In the genomic region with DNA sequence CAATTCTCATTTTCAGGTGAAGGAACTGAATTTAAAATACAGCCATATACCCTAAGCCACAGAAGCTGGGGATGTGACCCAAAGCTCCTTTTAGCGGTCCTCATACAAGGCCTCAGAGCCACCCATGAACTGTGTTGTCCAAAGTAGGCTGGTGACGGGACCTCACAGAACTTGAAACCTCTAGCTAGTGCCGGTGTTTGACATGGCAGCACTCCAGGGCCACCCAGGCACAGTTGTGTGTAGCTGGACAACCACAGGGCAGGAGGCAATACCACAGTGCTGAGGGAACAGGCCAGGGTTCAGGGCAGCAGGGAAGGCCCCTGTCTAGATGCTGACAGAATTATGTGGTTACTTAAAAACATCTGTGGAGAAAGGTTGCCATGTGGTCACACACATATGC, we compare ENCODE assay signal across 13 mouse cellular contexts.
DNase-seq lines count a peak whose midpoint lies in the region; ATAC-seq and TF ChIP-seq lines count a peak whose summit lies in the region.
"Had no signal": no experiment of that assay in that cellular context is flagged by ENCODE, and none has a peak within 500 bp of the region (broad histone marks: within the 10 kb centered on the region; RNA-seq: fewer than 3 reads in every experiment).

No protein-coding gene starts in this region.

- H3K36me3 ChIP-seq in kidney, embryonic 16.5 days (ENCODE audit: insufficient read depth, low read length) = no peaks in the 10 kb centered on the region
- no peaks in the 10 kb centered on the region for H3K36me3 ChIP-seq in embryonic facial prominence, embryonic 13.5 days
- H3K36me3 ChIP-seq in limb, embryonic 14.5 days (ENCODE audit: control insufficient read depth, insufficient read depth, low read length) = no peaks in the 10 kb centered on the region; the same call in 1 of the 2 replicates

- H3K27ac ChIP-seq in kidney, embryonic 16.5 days (ENCODE audit: low read length) = no peak overlapping the region; the same call in 1 of the 2 replicates
- H3K27ac ChIP-seq in embryonic facial prominence, embryonic 13.5 days = peak overlapping the region; percentile 62; the same call in 1 of the 2 replicates
- H3K27ac ChIP-seq in limb, embryonic 14.5 days (replicated peaks; ENCODE audit: low read depth, low read length) = peak overlapping the region; percentile 70

- DNase-seq in kidney, postnatal 10 days = peak; percentile 27
- DNase-seq in limb, embryonic 14.5 days (ENCODE audit: low spot score) = peak; percentile 62
- DNase-seq in lung, postnatal 10 days = peak; percentile 20
- no peak for DNase-seq in frontal cortex, postnatal 14 days (ENCODE audit: low spot score in 2 of 2)
- DNase-seq in embryo, embryonic 10.5 days (ENCODE audit: low spot score) = no peak
- DNase-seq: cerebellum, adult 18-20 months; forebrain, postnatal 0 days; left cerebral cortex, postnatal 4 days; thymus, adult 2 months had no signal

- H3K9me3 ChIP-seq in kidney, embryonic 16.5 days (ENCODE audit: low read length) = no peaks in the 10 kb centered on the region
- H3K9me3 ChIP-seq in embryonic facial prominence, embryonic 13.5 days = no peaks in the 10 kb centered on the region
- no peaks in the 10 kb centered on the region for H3K9me3 ChIP-seq in limb, embryonic 14.5 days (ENCODE audit: control insufficient read depth, low read length)

- peaks cover 24% of the 10 kb centered on the region for H3K4me1 ChIP-seq in kidney, embryonic 16.5 days (ENCODE audit: insufficient read depth, low read length)
- H3K4me1 ChIP-seq in embryonic facial prominence, embryonic 13.5 days = peaks cover 40% of the 10 kb centered on the region
- H3K4me1 ChIP-seq in limb, embryonic 14.5 days (ENCODE audit: control insufficient read depth, insufficient read depth, low read length) = peaks cover 40% of the 10 kb centered on the region

- no peaks in the 10 kb centered on the region for H3K27me3 ChIP-seq in kidney, embryonic 16.5 days (ENCODE audit: insufficient read depth, low read length)
- H3K27me3 ChIP-seq in embryonic facial prominence, embryonic 13.5 days = no peaks in the 10 kb centered on the region
- no peaks in the 10 kb centered on the region for H3K27me3 ChIP-seq in limb, embryonic 14.5 days (ENCODE audit: control insufficient read depth, insufficient read depth, low read length)

- WGBS in kidney, embryonic 16.5 days = 51% methylated on average over 3 of the region's 3 CpGs
- WGBS in embryonic facial prominence, embryonic 13.5 days = 57% methylated on average over 3 of the region's 3 CpGs
- WGBS in limb, embryonic 14.5 days = 62% methylated on average over 3 of the region's 3 CpGs

- no peak overlapping the region for H3K9ac ChIP-seq in kidney, embryonic 16.5 days (replicated peaks; ENCODE audit: low read length)
- H3K9ac ChIP-seq in embryonic facial prominence, embryonic 13.5 days = no peak overlapping the region
- no peak overlapping the region for H3K9ac ChIP-seq in limb, embryonic 14.5 days (ENCODE audit: low read depth, low read length, severe bottlenecking)
- H3K9ac ChIP-seq: forebrain, postnatal 0 days had no signal

- TF ChIP-seq POLR2A in limb, embryonic 14.5 days (IDR thresholded peaks at IDR 0.05; ENCODE audit: borderline replicate concordance, extremely low read depth, insufficient read depth, insufficient read length) = no peak

- no peak for ATAC-seq in kidney, embryonic 16.5 days (ENCODE audit: low FRiP score, low TSS enrichment)
- ATAC-seq in embryonic facial prominence, embryonic 13.5 days (ENCODE audit: insufficient number of reproducible peaks, insufficient read depth, low FRiP score, low TSS enrichment, low read depth) = no peak
- peak; percentile 70 for ATAC-seq in limb, embryonic 14.5 days (ENCODE audit: low FRiP score, low read depth)
- ATAC-seq: forebrain, postnatal 0 days; hindbrain, embryonic 16.5 days had no signal

- H3K4me3 ChIP-seq in kidney, embryonic 16.5 days (ENCODE audit: low read length) = no peak overlapping the region
- H3K4me3 ChIP-seq in embryonic facial prominence, embryonic 13.5 days = no peak overlapping the region
- H3K4me3 ChIP-seq in limb, embryonic 14.5 days (replicated peaks; ENCODE audit: low read length) = no peak overlapping the region
- H3K4me3 ChIP-seq: erythroblast, embryonic 14.5 days had no signal

- H3K4me2 ChIP-seq in kidney, embryonic 16.5 days (replicated peaks; ENCODE audit: low read depth, low read length) = no peak overlapping the region
- no peak overlapping the region; the same call in 1 of the 2 replicates for H3K4me2 ChIP-seq in embryonic facial prominence, embryonic 13.5 days
- no peak overlapping the region for H3K4me2 ChIP-seq in limb, embryonic 14.5 days (replicated peaks; ENCODE audit: low read depth, low read length, severe bottlenecking)

Comparison
In these comparisons a context has a peak if more than half of its experiments do, and no peak if none do; other contexts are left out.
1. DNase-seq: peak in kidney, postnatal 10 days (single experiment), limb, embryonic 14.5 days (single experiment) and lung, postnatal 10 days (single experiment); none in frontal cortex, postnatal 14 days (0 of 2) and embryo, embryonic 10.5 days (single experiment).